Mouse (Mus musculus) megakaryocyte, embryonic 14.5 days (primary cell): ENCODE data around the gene Nxpe3. TPM values are rescaled to one million over a fixed set of nuclear protein-coding genes. Genes with fewer than 3 reads are reported as not detected.
A peak's percentile ranks its signal among the peaks of the same experiment; 100 is the strongest.
"Not testable (repeated sequence)": the region's sequence is repeated elsewhere in the genome, so short reads cannot be mapped to it uniquely, and the experiment has no call there.

Experiments
- H3K27me3 ChIP-seq: replicated peaks from 2 replicates; pipeline ENCODE3; 2012; ENCODE audit warnings: inconsistent platforms
- H3K36me3 ChIP-seq: replicated peaks from 2 replicates; pipeline ENCODE3; 2012; ENCODE audit warnings: low read length, inconsistent platforms, mixed read lengths
- H3K4me1 ChIP-seq: 2 replicates; pipeline ENCODE4 v1.6.1; 2012; ENCODE audit warnings: inconsistent platforms
- H3K4me3 ChIP-seq: replicated peaks from 2 replicates; pipeline ENCODE3; 2012; ENCODE audit warnings: moderate library complexity, mild to moderate bottlenecking, inconsistent platforms
- H3K9me3 ChIP-seq: 2 replicates; pipeline ENCODE4 v1.6.1; 2012; ENCODE audit warnings: inconsistent platforms
- FLI1 ChIP-seq: IDR thresholded peaks from 2 replicates; pipeline ENCODE4 v1.6.1; 2012; ENCODE audit warnings: low read length, inconsistent platforms, mixed read lengths
- GATA1 ChIP-seq: IDR thresholded peaks from 3 replicates; pipeline ENCODE4 v1.6.1; 2012; ENCODE audit warnings: mixed read lengths, low read length, inconsistent platforms, borderline replicate concordance
- polyA plus RNA-seq: library from polyadenylated mRNA; stranded (reverse); fragments of >175 nt; gene quantifications from 2 replicates; pipeline ENCODE4 v1.2.3, GENCODE M21; 2012; ENCODE audit warnings: low replicate concordance; ENCODE audit not compliant: insufficient read depth

Gene Nxpe3
- polyA plus RNA-seq, 1 experiment, result 0.32 TPM

GRCm38 (mm10) chr16:55890346-55891136, 4.5 kb downstream of the Nxpe3 start:
- peak overlapping the region; percentile 56 for H3K4me3 ChIP-seq
- no peaks in the 10 kb centered on the region for H3K9me3 ChIP-seq
- peaks cover 64% of the 10 kb centered on the region for H3K4me1 ChIP-seq
- H3K36me3 ChIP-seq, result peaks cover 24% of the 10 kb centered on the region
- H3K27me3 ChIP-seq, result no peaks in the 10 kb centered on the region
- TF ChIP-seq GATA1 (no peak), FLI1 (no peak)

- peaks cover 33% of the 10 kb centered on the region for H3K36me3 ChIP-seq
- TF ChIP-seq GATA1, result no peak
- TF ChIP-seq FLI1, result no peak
- H3K27me3 ChIP-seq, result no peaks in the 10 kb centered on the region
- no peaks in the 10 kb centered on the region for H3K9me3 ChIP-seq
- peaks cover 59% of the 10 kb centered on the region for H3K4me1 ChIP-seq
- no peak overlapping the region for H3K4me3 ChIP-seq
Measured at GRCm38 (mm10) chr16:55889451-55889850, 5.6 kb downstream of the Nxpe3 start.

GRCm38 (mm10) chr16:55888584-55888960, 6.5 kb downstream of the Nxpe3 start:
- Histone ChIP-seq H3K27me3 (no peaks in the 10 kb centered on the region), H3K4me3 (peak overlapping the region; percentile 47), H3K36me3 (peaks cover 42% of the 10 kb centered on the region), H3K9me3 (no peaks in the 10 kb centered on the region), H3K4me1 (peaks cover 50% of the 10 kb centered on the region)
- no peak for TF ChIP-seq GATA1
- TF ChIP-seq FLI1, result no peak

- no peaks in the 10 kb centered on the region for H3K9me3 ChIP-seq
- H3K36me3 ChIP-seq, result peaks cover 48% of the 10 kb centered on the region
- H3K4me3 ChIP-seq, result peak overlapping the region; percentile 87
- H3K4me1 ChIP-seq, result peaks cover 44% of the 10 kb centered on the region
- TF ChIP-seq FLI1, result no peak
- TF ChIP-seq GATA1, result no peak
- no peaks in the 10 kb centered on the region for H3K27me3 ChIP-seq
Measured at GRCm38 (mm10) chr16:55887814-55888583, 7.1 kb downstream of the Nxpe3 start.

- no peak for TF ChIP-seq GATA1
- Histone ChIP-seq H3K36me3 (peaks cover 36% of the 10 kb centered on the region), H3K4me3 (no peak overlapping the region), H3K4me1 (peaks cover 25% of the 10 kb centered on the region), H3K9me3 (no peaks in the 10 kb centered on the region), H3K27me3 (no peaks in the 10 kb centered on the region)
Measured at GRCm38 (mm10) chr16:55884246-55884645, 10.8 kb downstream of the Nxpe3 start.

GRCm38 (mm10) chr16:55876025-55876424, 19.1 kb downstream of the Nxpe3 start:
- no peak overlapping the region for H3K4me3 ChIP-seq
- no peaks in the 10 kb centered on the region for H3K27me3 ChIP-seq
- peaks cover 23% of the 10 kb centered on the region for H3K36me3 ChIP-seq
- no peaks in the 10 kb centered on the region for H3K9me3 ChIP-seq
- TF ChIP-seq GATA1 (no peak), FLI1 (no peak)
- peaks cover 10% of the 10 kb centered on the region for H3K4me1 ChIP-seq

- peaks cover 42% of the 10 kb centered on the region for H3K36me3 ChIP-seq
- no peaks in the 10 kb centered on the region for H3K27me3 ChIP-seq
- TF ChIP-seq GATA1 (no peak), FLI1 (no peak)
- H3K4me1 ChIP-seq, result peaks cover 4% of the 10 kb centered on the region; the same call in 1 of the 2 replicates
- H3K4me3 ChIP-seq, result no peak overlapping the region
- H3K9me3 ChIP-seq, result no peaks in the 10 kb centered on the region
Measured at GRCm38 (mm10) chr16:55863832-55864231, 31.3 kb downstream of the Nxpe3 start.

GRCm38 (mm10) chr16:55863149-55863815, 31.8 kb downstream of the Nxpe3 start:
- Histone ChIP-seq H3K27me3 (no peaks in the 10 kb centered on the region), H3K36me3 (peaks cover 47% of the 10 kb centered on the region)
- TF ChIP-seq FLI1, result no peak
- TF ChIP-seq GATA1, result no peak

GRCm38 (mm10) chr16:55861104-55861503, 34.0 kb downstream of the Nxpe3 start:
- no peak for TF ChIP-seq GATA1
- TF ChIP-seq FLI1, result no peak
- Histone ChIP-seq H3K4me3 (no peak overlapping the region), H3K9me3 (peaks cover 6% of the 10 kb centered on the region), H3K27me3 (no peaks in the 10 kb centered on the region), H3K36me3 (peaks cover 49% of the 10 kb centered on the region), H3K4me1 (peaks cover 4% of the 10 kb centered on the region; the same call in 1 of the 2 replicates)

More at GRCm38 (mm10) chr16:55863149-55863815, 31.8 kb downstream of the Nxpe3 start:
- no peaks in the 10 kb centered on the region for H3K9me3 ChIP-seq
- peak overlapping the region; percentile 75 for H3K4me3 ChIP-seq
- peaks cover 4% of the 10 kb centered on the region; the same call in 1 of the 2 replicates for H3K4me1 ChIP-seq

GRCm38 (mm10) chr16:55859421-55859820, 35.7 kb downstream of the Nxpe3 start:
- not testable (repeated sequence) for H3K9me3 ChIP-seq, H3K4me3 ChIP-seq, H3K27me3 ChIP-seq, H3K4me1 ChIP-seq
- peaks cover 38% of the 10 kb centered on the region for H3K36me3 ChIP-seq
